Mouse (Mus musculus) left cerebral cortex, postnatal 25 days (tissue): Measurements from ENCODE around the gene Errfi1. TPM values are rescaled to one million over a fixed set of nuclear protein-coding genes. Genes with fewer than 3 reads are reported as not detected.

ENCODE experiments used
- DNase-seq, 2 experiments: peaks; one replicate each; pipeline ENCODE4 v3.0.0; 2022; ENCODE audit warnings: low spot score in 2 of 2, mixed read lengths in 1 of 2
- intact Hi-C: fragments of 180-260 bp; cut with DNase I; formaldehyde crosslinking; loops from one replicate; pipeline ENCODE4 v1.15.1; 2025
- total RNA-seq, 2 experiments: library from RNA; stranded (reverse); gene quantifications; 2 replicates each; pipeline ENCODE4 v1.2.3; 2021

The Errfi1 gene
- total RNA-seq, 2 experiments from 2014 or later = 26.2 to 28.4 TPM

- intact Hi-C loops = no loop called here
- DNase-seq = no peak
Measured at GRCm38 (mm10) chr4:150842045-150842444, 11.7 kb upstream of the Errfi1 start.

- DNase-seq = no peak
- intact Hi-C loops = no loop called here
Measured at GRCm38 (mm10) chr4:150843181-150843580, 10.5 kb upstream of the Errfi1 start.

GRCm38 (mm10) chr4:150846316-150846715 is 7.4 kb upstream of the Errfi1 start:
- intact Hi-C loops = no loop called here
- DNase-seq = no peak

GRCm38 (mm10) chr4:150849964-150850363 is 3.8 kb upstream of the Errfi1 start:
- DNase-seq = no peak

GRCm38 (mm10) chr4:150850893-150851292 is 2.8 kb upstream of the Errfi1 start:
- no peak for DNase-seq
- intact Hi-C loops = loop anchor here (5.0 kb wide), 2 partner anchors 99 to 144 kb away; no protein-coding TSS in a partner anchor

More at GRCm38 (mm10) chr4:150849964-150850363, 3.8 kb upstream of the Errfi1 start:
- intact Hi-C loops = loop anchor here (5.0 kb wide), 2 partner anchors 98 to 143 kb away; no protein-coding TSS in a partner anchor

- DNase-seq = no peak
- intact Hi-C loops = loop anchor here (5.0 kb wide), 2 partner anchors 100 to 145 kb away; no protein-coding TSS in a partner anchor
Measured at GRCm38 (mm10) chr4:150852045-150852444, 1.7 kb upstream of the Errfi1 start.

GRCm38 (mm10) chr4:150852479-150852878 is 1.2 kb upstream of the Errfi1 start:
- intact Hi-C loops = loop anchor here (5.0 kb wide), 2 partner anchors 100 to 145 kb away; no protein-coding TSS in a partner anchor
- DNase-seq = no peak

- intact Hi-C loops = loop anchor here (2.0 to 5.0 kb wide), 4 partner anchors 42 to 198 kb away; no protein-coding TSS in a partner anchor
- peak; percentile 92 to 97 for DNase-seq
Measured at GRCm38 (mm10) chr4:150854839-150855246, 1.1 kb downstream of the Errfi1 start.

- DNase-seq = peak in 1 of 2 experiments; percentile 53
- intact Hi-C loops = loop anchor here (2.0 to 5.0 kb wide), 2 partner anchors 42 to 199 kb away; no protein-coding TSS in a partner anchor
Measured at GRCm38 (mm10) chr4:150855346-150855745, 1.6 kb downstream of the Errfi1 start.

GRCm38 (mm10) chr4:150860526-150860925 is 6.8 kb downstream of the Errfi1 start:
- DNase-seq = no peak
- intact Hi-C loops = no loop called here

GRCm38 (mm10) chr4:150861161-150861560 is 7.4 kb downstream of the Errfi1 start:
- no peak for DNase-seq
- intact Hi-C loops = no loop called here

GRCm38 (mm10) chr4:150862626-150863375 is 9.1 kb downstream of the Errfi1 start:
- intact Hi-C loops = no loop called here
- DNase-seq = no peak

GRCm38 (mm10) chr4:150865371-150865770 is 11.7 kb downstream of the Errfi1 start:
- intact Hi-C loops = no loop called here
- DNase-seq = no peak

GRCm38 (mm10) chr4:150866069-150866468 is 12.3 kb downstream of the Errfi1 start:
- DNase-seq = no peak
- intact Hi-C loops = no loop called here

- DNase-seq = peak in 1 of 2 experiments; percentile 56
- intact Hi-C loops = no loop called here
Measured at GRCm38 (mm10) chr4:150866494-150866893, 12.8 kb downstream of the Errfi1 start.

GRCm38 (mm10) chr4:150868161-150868560 is 14.4 kb downstream of the Errfi1 start:
- intact Hi-C loops = no loop called here
- DNase-seq = no peak

GRCm38 (mm10) chr4:150868859-150869258 is 15.1 kb downstream of the Errfi1 start:
- intact Hi-C loops = no loop called here
- no peak for DNase-seq

GRCm38 (mm10) chr4:150869276-150870197 is 15.8 kb downstream of the Errfi1 start:
- intact Hi-C loops = no loop called here
- no peak for DNase-seq

- no peak for DNase-seq
- intact Hi-C loops = no loop called here
Measured at GRCm38 (mm10) chr4:150870963-150871391, 17.3 kb downstream of the Errfi1 start.
